Mouse (Mus musculus): ENCODE data around the gene Col8a2.

GRCm38 (mm10) chr4:126310344-126310743 is 23.8 kb downstream of the Col8a2 start:
- TF ChIP-seq POLR2A (IDR thresholded peaks at IDR 0.05; ENCODE audit: low read depth, low read length) (no peak), PAX5 (IDR thresholded peaks at IDR 0.05; ENCODE audit: low read length) (no peak), MEF2A (IDR thresholded peaks at IDR 0.05; ENCODE audit: borderline replicate concordance, low read depth, low read length) (no peak), NELFE (IDR thresholded peaks at IDR 0.05; ENCODE audit: low read depth, low read length) (no peak)

Data from CH12.LX (cell line).